Mouse (Mus musculus) liver, embryonic 16.5 days (tissue): ENCODE data around the gene Tmtc4. TPM values are rescaled to one million over a fixed set of nuclear protein-coding genes. Genes with fewer than 3 reads are reported as not detected.

Experiments used
- ATAC-seq: fragments of 200-750 bp; cut with Nextera tagmentation; 2 replicates; pipeline ENCODE4 v1.8.0; 2017; ENCODE audit warnings: low read depth, mild to moderate bottlenecking, moderate number of reproducible peaks, moderate library complexity
- H3K27ac ChIP-seq: fragments of 300-500 bp; sonication (generic); 2 replicates; pipeline ENCODE4 v1.5.1; 2014; ENCODE audit warnings: mild to moderate bottlenecking, low read length
- H3K27me3 ChIP-seq: fragments of 300-500 bp; sonication (generic); 2 replicates; pipeline ENCODE4 v1.6.1; 2014; ENCODE audit warnings: low read depth, low read length, mixed read lengths; ENCODE audit not compliant: control insufficient read depth, insufficient read depth
- H3K36me3 ChIP-seq: fragments of 300-500 bp; sonication (generic); 2 replicates; pipeline ENCODE4 v1.6.1; 2014; ENCODE audit warnings: mild to moderate bottlenecking; ENCODE audit not compliant: control insufficient read depth, insufficient read depth
- H3K4me1 ChIP-seq: fragments of 300-500 bp; sonication (generic); 2 replicates; pipeline ENCODE4 v1.6.1; 2014; ENCODE audit warnings: low read depth, low read length, mixed read lengths; ENCODE audit not compliant: control insufficient read depth
- H3K4me2 ChIP-seq: fragments of 300-500 bp; sonication (generic); 2 replicates; pipeline ENCODE4 v1.6.1; 2014; ENCODE audit warnings: low read depth, low read length, mixed read lengths
- H3K4me3 ChIP-seq: fragments of 300-500 bp; sonication (generic); 2 replicates; pipeline ENCODE4 v1.5.1; 2014; ENCODE audit warnings: low read depth, mild to moderate bottlenecking, low read length
- H3K9ac ChIP-seq: fragments of 300-500 bp; sonication (generic); 2 replicates; pipeline ENCODE4 v1.6.1; 2014; ENCODE audit warnings: low read depth, low read length
- H3K9me3 ChIP-seq: fragments of 300-500 bp; sonication (generic); replicated peaks from 2 replicates; pipeline ENCODE4 v1.6.1; 2016; ENCODE audit warnings: low read length; ENCODE audit not compliant: control insufficient read depth
- WGBS: fragments of 180-500 bp; shearing (Covaris S2); extraction: QIAGEN DNeasy Blood & Tissue Kit; methylation state at CpG from one replicate; pipeline ENCODE4 v1.1.7; 2014; ENCODE audit not compliant: insufficient replicate concordance; 5-methylcytosine and 5-hydroxymethylcytosine counted together
- polyA plus RNA-seq: library from polyadenylated mRNA; unstranded; fragments of >200 nt; fragmentation: Nextera tagmentation; extraction: Ambion mirVana; gene quantifications from 2 replicates; pipeline ENCODE4 v1.2.1, GENCODE M21; 2015

The Tmtc4 gene
- polyA plus RNA-seq, 1 experiment from 2014 or later: 2.3 TPM

- ATAC-seq: no peak
- no peak overlapping the region for H3K9ac ChIP-seq
- H3K27me3 ChIP-seq: no peaks in the 10 kb centered on the region
- no peaks in the 10 kb centered on the region for H3K9me3 ChIP-seq
- no peak overlapping the region for H3K4me3 ChIP-seq
- no peak overlapping the region for H3K4me2 ChIP-seq
- WGBS: 50% methylated on average over 2 of the region's 2 CpGs
- peaks cover 6% of the 10 kb centered on the region for H3K4me1 ChIP-seq
- H3K27ac ChIP-seq: no peak overlapping the region
- H3K36me3 ChIP-seq: no peaks in the 10 kb centered on the region
Observed at GRCm38 (mm10) chr14:122901715-122902114, 82.1 kb downstream of the Tmtc4 start.

GRCm38 (mm10) chr14:122901177-122901576 lies 82.7 kb downstream of the Tmtc4 start:
- H3K9me3 ChIP-seq: no peaks in the 10 kb centered on the region
- ATAC-seq: no peak
- WGBS: 61% methylated on average over 3 of the region's 3 CpGs
- no peaks in the 10 kb centered on the region for H3K36me3 ChIP-seq
- no peak overlapping the region for H3K9ac ChIP-seq
- H3K27ac ChIP-seq: no peak overlapping the region
- H3K4me3 ChIP-seq: no peak overlapping the region
- H3K27me3 ChIP-seq: no peaks in the 10 kb centered on the region
- no peak overlapping the region for H3K4me2 ChIP-seq
- peaks cover 6% of the 10 kb centered on the region for H3K4me1 ChIP-seq

GRCm38 (mm10) chr14:122900679-122901078 lies 83.2 kb downstream of the Tmtc4 start:
- Histone ChIP-seq H3K27ac (no peak overlapping the region), H3K36me3 (no peaks in the 10 kb centered on the region), H3K9ac (no peak overlapping the region), H3K4me1 (peaks cover 6% of the 10 kb centered on the region), H3K27me3 (no peaks in the 10 kb centered on the region), H3K4me3 (no peak overlapping the region), H3K4me2 (no peak overlapping the region), H3K9me3 (no peaks in the 10 kb centered on the region)
- ATAC-seq: no peak

GRCm38 (mm10) chr14:122898550-122898949 lies 85.3 kb downstream of the Tmtc4 start:
- Histone ChIP-seq H3K27ac (no peak overlapping the region), H3K9ac (no peak overlapping the region), H3K4me1 (peaks cover 6% of the 10 kb centered on the region), H3K27me3 (no peaks in the 10 kb centered on the region), H3K4me3 (no peak overlapping the region), H3K9me3 (no peaks in the 10 kb centered on the region), H3K36me3 (no peaks in the 10 kb centered on the region), H3K4me2 (no peak overlapping the region)
- ATAC-seq: no peak

GRCm38 (mm10) chr14:122896106-122896505 lies 87.7 kb downstream of the Tmtc4 start:
- no peak overlapping the region for H3K9ac ChIP-seq
- H3K27ac ChIP-seq: no peak overlapping the region
- H3K4me2 ChIP-seq: no peak overlapping the region
- H3K9me3 ChIP-seq: no peaks in the 10 kb centered on the region
- no peaks in the 10 kb centered on the region; the same call in 1 of the 2 replicates for H3K4me1 ChIP-seq
- no peak for ATAC-seq
- 64% methylated on average over 1 of the region's 1 CpGs for WGBS
- no peaks in the 10 kb centered on the region for H3K36me3 ChIP-seq
- H3K4me3 ChIP-seq: no peak overlapping the region
- H3K27me3 ChIP-seq: no peaks in the 10 kb centered on the region

- Histone ChIP-seq H3K27ac (no peak overlapping the region), H3K9ac (no peak overlapping the region), H3K27me3 (no peaks in the 10 kb centered on the region), H3K9me3 (no peaks in the 10 kb centered on the region), H3K36me3 (no peaks in the 10 kb centered on the region), H3K4me2 (no peak overlapping the region), H3K4me3 (no peak overlapping the region), H3K4me1 (no peaks in the 10 kb centered on the region)
- 78% methylated on average over 12 of the region's 12 CpGs for WGBS
- peak; percentile 19; the same call in 1 of the 2 replicates for ATAC-seq
Observed at GRCm38 (mm10) chr14:122891470-122891968, 92.3 kb downstream of the Tmtc4 start.

- Histone ChIP-seq H3K27me3 (no peaks in the 10 kb centered on the region), H3K4me1 (no peaks in the 10 kb centered on the region), H3K4me2 (no peak overlapping the region), H3K9ac (no peak overlapping the region), H3K4me3 (no peak overlapping the region), H3K9me3 (no peaks in the 10 kb centered on the region), H3K27ac (no peak overlapping the region), H3K36me3 (no peaks in the 10 kb centered on the region)
- 80% methylated on average over 1 of the region's 1 CpGs for WGBS
- no peak for ATAC-seq
Observed at GRCm38 (mm10) chr14:122888480-122888872, 95.4 kb downstream of the Tmtc4 start.

GRCm38 (mm10) chr14:122887702-122888479 lies 95.9 kb downstream of the Tmtc4 start:
- no peaks in the 10 kb centered on the region for H3K4me1 ChIP-seq
- H3K36me3 ChIP-seq: no peaks in the 10 kb centered on the region
- WGBS: 71% methylated on average over 3 of the region's 3 CpGs
- H3K4me2 ChIP-seq: no peak overlapping the region
- no peak for ATAC-seq
- H3K27me3 ChIP-seq: no peaks in the 10 kb centered on the region
- H3K9ac ChIP-seq: no peak overlapping the region
- no peak overlapping the region for H3K27ac ChIP-seq
- no peaks in the 10 kb centered on the region for H3K9me3 ChIP-seq
- H3K4me3 ChIP-seq: no peak overlapping the region

GRCm38 (mm10) chr14:122887278-122887677 lies 96.6 kb downstream of the Tmtc4 start:
- H3K4me2 ChIP-seq: no peak overlapping the region
- no peaks in the 10 kb centered on the region for H3K4me1 ChIP-seq
- H3K36me3 ChIP-seq: no peaks in the 10 kb centered on the region
- no peak for ATAC-seq
- WGBS: 45% methylated on average over 1 of the region's 1 CpGs
- H3K27me3 ChIP-seq: no peaks in the 10 kb centered on the region
- H3K4me3 ChIP-seq: no peak overlapping the region
- H3K27ac ChIP-seq: no peak overlapping the region
- H3K9ac ChIP-seq: no peak overlapping the region
- no peaks in the 10 kb centered on the region for H3K9me3 ChIP-seq
